Mouse (Mus musculus) olfactory bulb, adult 2 months (tissue): ENCODE results near the gene Tspo2. TPM values are rescaled to one million over a fixed set of nuclear protein-coding genes. Genes with fewer than 3 reads are reported as not detected.

Source experiments
- H3K27ac ChIP-seq: fragments of 200-500 bp; 2 replicates; pipeline ENCODE4 v1.5.1; 2012; ENCODE audit warnings: low read depth, low read length; ENCODE audit not compliant: insufficient read depth
- H3K4me1 ChIP-seq: fragments of 200-500 bp; 2 replicates; pipeline ENCODE4 v1.6.1; 2012; ENCODE audit warnings: low read length; ENCODE audit not compliant: control insufficient read depth, insufficient read depth
- H3K4me3 ChIP-seq: fragments of 200-500 bp; 2 replicates; pipeline ENCODE4 v1.5.1; 2012; ENCODE audit warnings: mild to moderate bottlenecking, low read depth, low read length, moderate library complexity; ENCODE audit not compliant: insufficient read depth
- CTCF ChIP-seq: fragments of 200-500 bp; IDR thresholded peaks from 2 replicates; pipeline ENCODE4 v1.5.1; 2012; ENCODE audit warnings: low read depth, mild to moderate bottlenecking, low read length, moderate library complexity; ENCODE audit not compliant: insufficient read depth
- POLR2A ChIP-seq: fragments of 200-500 bp; IDR thresholded peaks from 2 replicates; pipeline ENCODE4 v1.6.1; 2012; ENCODE audit warnings: mild to moderate bottlenecking, low read depth, low read length, moderate library complexity; ENCODE audit not compliant: insufficient read depth
- WGBS: fragments of 180-500 bp; shearing (Covaris S2); methylation state at CpG from one replicate; pipeline ENCODE4 v1.1.7; 2018; 5-methylcytosine and 5-hydroxymethylcytosine counted together
- polyA plus RNA-seq: library from polyadenylated mRNA; stranded (reverse); fragments of >200 nt; gene quantifications from 2 replicates; pipeline ENCODE4 v1.2.4, GENCODE M21; 2012; ENCODE audit warnings: low replicate concordance; ENCODE audit not compliant: missing spikeins, insufficient read depth, insufficient read length

Gene Tspo2
- polyA plus RNA-seq, 1 experiment = not detected

DNA sequence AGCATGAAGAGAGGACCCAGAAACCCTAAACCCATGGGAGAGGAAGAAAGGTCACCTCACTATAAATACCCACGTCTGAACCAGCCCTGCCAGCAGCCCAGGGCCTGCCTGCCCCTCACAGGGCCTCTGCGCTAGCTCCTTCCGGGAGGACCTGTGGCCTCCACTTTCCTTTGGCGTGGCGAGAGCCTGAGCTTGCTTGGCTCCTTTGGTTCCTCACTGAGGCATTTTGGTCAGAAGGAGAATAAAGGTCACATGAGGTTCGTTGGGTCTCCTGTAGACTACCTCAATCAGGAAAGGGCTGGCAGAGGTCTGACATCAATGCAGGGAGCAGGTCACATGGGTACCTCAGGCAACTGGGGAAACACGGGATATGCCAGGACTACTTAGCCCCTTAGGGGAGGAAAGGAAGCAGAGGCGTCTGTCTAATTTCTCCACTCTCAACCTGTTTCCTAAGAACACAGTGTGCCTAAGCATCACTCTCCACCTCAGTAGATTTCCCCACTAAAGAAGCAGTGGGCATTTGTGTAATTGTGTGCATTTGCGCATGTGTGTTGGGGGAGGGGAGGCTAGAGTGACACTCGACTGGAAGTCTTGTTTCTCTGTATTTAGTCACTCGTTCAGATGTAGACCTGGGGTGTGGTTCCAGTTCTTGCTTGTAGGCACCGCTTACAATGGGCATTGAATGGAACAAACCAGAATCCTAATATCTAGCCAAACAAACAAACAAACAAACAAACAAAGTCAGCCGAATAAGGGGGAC, 24.2 kb downstream of the Tspo2 start:
- TF ChIP-seq CTCF (no peak), POLR2A (no peak)
- Histone ChIP-seq H3K4me1 (peaks cover 8% of the 10 kb centered on the region), H3K4me3 (no peak overlapping the region), H3K27ac (no peak overlapping the region)
- WGBS = 83% methylated on average over 13 of the region's 13 CpGs

DNA sequence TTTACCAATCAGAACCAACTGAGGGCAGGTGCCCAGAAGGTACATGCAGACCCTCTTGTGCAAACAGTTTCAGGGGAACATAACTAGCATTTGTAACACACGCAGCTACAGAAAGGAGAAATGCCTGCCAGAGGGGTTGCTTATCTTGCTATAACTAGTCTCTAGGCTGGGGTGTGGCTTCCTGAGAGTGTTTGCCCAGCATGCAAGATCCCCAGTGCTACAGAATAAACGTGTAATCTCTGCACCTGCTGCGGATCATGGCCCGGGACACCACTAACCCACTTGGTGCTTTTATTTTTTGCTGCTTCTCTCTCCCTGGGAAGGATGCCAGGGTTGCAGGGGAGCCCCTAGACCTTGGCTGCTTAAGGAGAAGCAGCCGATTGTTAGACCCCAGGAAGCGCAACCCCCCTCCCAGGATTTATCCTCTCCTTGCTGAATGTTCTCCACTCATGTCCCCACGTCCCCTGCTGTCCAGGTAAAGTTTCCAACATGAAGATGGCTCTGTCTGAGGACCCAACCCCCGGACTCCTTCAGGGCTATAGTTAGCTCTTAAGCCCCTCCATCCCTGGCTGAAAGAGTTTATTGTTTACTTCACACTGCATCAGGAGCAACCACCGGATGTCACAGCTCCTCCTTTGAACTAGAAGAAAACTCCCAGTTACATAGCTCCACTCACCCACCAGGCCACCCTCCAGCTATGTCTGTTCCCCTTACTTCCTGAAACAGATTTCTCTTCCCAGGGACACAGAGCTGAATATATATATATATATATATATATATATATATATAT, 25.3 kb downstream of the Tspo2 start:
- 30% methylated on average over 9 of the region's 9 CpGs for WGBS

GRCm38 (mm10) chr17:48424237-48424636, 27.1 kb downstream of the Tspo2 start:
- TF ChIP-seq POLR2A (no peak), CTCF (no peak)
- WGBS = 87% methylated on average over 9 of the region's 9 CpGs
- Histone ChIP-seq H3K4me3 (no peak overlapping the region), H3K27ac (no peak overlapping the region), H3K4me1 (peaks cover 8% of the 10 kb centered on the region)

More for the DNA sequence above, 25.3 kb downstream of the Tspo2 start:
- Histone ChIP-seq H3K4me3 (no peak overlapping the region), H3K4me1 (peaks cover 8% of the 10 kb centered on the region), H3K27ac (no peak overlapping the region)
- TF ChIP-seq POLR2A (no peak), CTCF (no peak)

- Histone ChIP-seq H3K27ac (no peak overlapping the region), H3K4me3 (no peak overlapping the region), H3K4me1 (no peaks in the 10 kb centered on the region)
- WGBS = 72% methylated on average over 2 of the region's 2 CpGs
- no peak for TF ChIP-seq CTCF
- no peak for TF ChIP-seq POLR2A
Observed at GRCm38 (mm10) chr17:48419571-48419970, 31.8 kb downstream of the Tspo2 start.

DNA sequence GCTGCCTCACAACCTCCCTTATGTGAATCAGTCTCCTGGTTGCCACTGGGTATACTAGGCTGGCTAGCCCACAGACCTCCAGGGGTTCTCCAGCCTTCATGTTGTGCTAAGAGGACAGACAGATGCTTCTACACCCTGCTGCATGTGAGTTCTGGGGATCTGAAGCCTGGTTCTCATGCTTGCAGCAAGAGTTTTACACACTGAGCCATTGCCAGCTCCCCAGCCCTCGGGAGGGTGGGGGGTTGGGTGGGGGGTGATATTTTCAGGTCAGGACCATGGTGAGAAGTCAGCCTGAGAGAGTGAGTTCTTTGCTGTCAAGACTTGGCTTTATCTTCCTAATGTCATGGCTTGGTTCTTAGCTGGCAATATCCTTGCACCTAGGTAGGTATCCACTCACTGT, 32.5 kb downstream of the Tspo2 start:
- 94% methylated on average over 1 of the region's 1 CpGs for WGBS
- Histone ChIP-seq H3K27ac (no peak overlapping the region), H3K4me3 (no peak overlapping the region), H3K4me1 (no peaks in the 10 kb centered on the region)
- TF ChIP-seq POLR2A = no peak
- no peak for TF ChIP-seq CTCF

GRCm38 (mm10) chr17:48418174-48418573, 33.1 kb downstream of the Tspo2 start:
- no peak for TF ChIP-seq POLR2A
- no peak for TF ChIP-seq CTCF
- H3K4me3 ChIP-seq = no peak overlapping the region
- no peak overlapping the region for H3K27ac ChIP-seq
- WGBS = 90% methylated on average over 7 of the region's 7 CpGs
- H3K4me1 ChIP-seq = no peaks in the 10 kb centered on the region

- H3K4me1 ChIP-seq = no peaks in the 10 kb centered on the region
- H3K4me3 ChIP-seq = no peak overlapping the region
- TF ChIP-seq CTCF = no peak
- no peak for TF ChIP-seq POLR2A
- 94% methylated on average over 6 of the region's 6 CpGs for WGBS
- H3K27ac ChIP-seq = no peak overlapping the region
Observed at GRCm38 (mm10) chr17:48417521-48417920, 33.8 kb downstream of the Tspo2 start.

GRCm38 (mm10) chr17:48416425-48417195, 34.7 kb downstream of the Tspo2 start:
- H3K27ac ChIP-seq = no peak overlapping the region
- TF ChIP-seq POLR2A = no peak
- no peak for TF ChIP-seq CTCF
- no peaks in the 10 kb centered on the region for H3K4me1 ChIP-seq
- H3K4me3 ChIP-seq = no peak overlapping the region
- 90% methylated on average over 14 of the region's 14 CpGs for WGBS
